Mouse (Mus musculus): ENCODE data around the gene Khdc4. TPM values are rescaled to one million over a fixed set of nuclear protein-coding genes. Genes with fewer than 3 reads are reported as not detected.

Gene Khdc4
- polyA plus RNA-seq, 1 experiment from 2014 or later = 75.8 TPM

DNA sequence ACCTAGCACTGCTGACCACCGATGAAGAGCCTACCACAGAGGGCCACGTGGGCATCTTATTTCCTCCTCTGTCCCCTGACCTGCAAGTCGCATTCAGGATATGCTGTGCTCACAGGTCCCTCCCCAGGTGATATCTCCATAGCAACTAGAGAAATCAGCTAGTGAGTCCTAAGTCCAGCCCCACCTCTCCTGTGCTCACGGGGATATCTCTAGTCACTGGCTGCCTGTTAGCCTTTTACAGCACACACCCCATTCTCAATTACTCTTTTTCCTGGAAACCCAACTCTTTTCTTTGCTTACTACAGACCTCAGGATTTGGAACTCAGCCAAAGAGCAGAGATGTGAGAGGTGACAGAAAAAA lies 61.2 kb downstream of the Khdc4 start:
- peak; percentile 98 for ATAC-seq
- no peaks in the 10 kb centered on the region for H3K36me3 ChIP-seq
- no peak overlapping the region for H3K4me2 ChIP-seq (replicated peaks)
- H3K27me3 ChIP-seq (replicated peaks) = no peaks in the 10 kb centered on the region
- no peak overlapping the region for H3K4me3 ChIP-seq (replicated peaks)
- no peaks in the 10 kb centered on the region for H3K9me3 ChIP-seq
- peak overlapping the region; percentile 77 for H3K27ac ChIP-seq
- WGBS = 68% methylated on average over 4 of the region's 4 CpGs
- no peaks in the 10 kb centered on the region for H3K4me1 ChIP-seq (replicated peaks)
- H3K9ac ChIP-seq = no peak overlapping the region

DNA sequence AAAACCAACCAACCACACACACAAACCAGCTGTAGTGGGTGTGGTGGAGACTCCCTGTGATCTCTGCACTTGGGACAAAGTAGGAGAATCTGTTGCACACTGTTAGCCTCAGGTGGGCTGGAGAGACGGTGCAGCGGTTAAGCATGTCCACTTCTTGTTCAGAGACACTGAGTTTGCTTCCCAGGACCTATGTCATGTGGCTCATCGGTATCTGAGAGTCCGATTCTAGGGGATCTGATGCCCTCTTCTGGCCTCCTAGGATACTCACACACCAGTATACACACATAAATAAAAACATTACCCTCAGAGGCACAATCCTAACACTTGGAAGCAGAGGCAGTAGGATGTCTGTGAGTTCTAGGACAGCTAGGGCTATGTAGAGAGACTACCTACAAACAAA lies 68.7 kb downstream of the Khdc4 start:
- Histone ChIP-seq H3K4me3 (replicated peaks) (no peak overlapping the region), H3K9me3 (no peaks in the 10 kb centered on the region), H3K4me2 (replicated peaks) (no peak overlapping the region), H3K27me3 (replicated peaks) (no peaks in the 10 kb centered on the region), H3K9ac (no peak overlapping the region), H3K27ac (no peak overlapping the region), H3K36me3 (no peaks in the 10 kb centered on the region), H3K4me1 (replicated peaks) (peaks cover 19% of the 10 kb centered on the region)
- 68% methylated on average over 4 of the region's 4 CpGs for WGBS
- peak; percentile 48; the same call in 1 of the 2 replicates for ATAC-seq

DNA sequence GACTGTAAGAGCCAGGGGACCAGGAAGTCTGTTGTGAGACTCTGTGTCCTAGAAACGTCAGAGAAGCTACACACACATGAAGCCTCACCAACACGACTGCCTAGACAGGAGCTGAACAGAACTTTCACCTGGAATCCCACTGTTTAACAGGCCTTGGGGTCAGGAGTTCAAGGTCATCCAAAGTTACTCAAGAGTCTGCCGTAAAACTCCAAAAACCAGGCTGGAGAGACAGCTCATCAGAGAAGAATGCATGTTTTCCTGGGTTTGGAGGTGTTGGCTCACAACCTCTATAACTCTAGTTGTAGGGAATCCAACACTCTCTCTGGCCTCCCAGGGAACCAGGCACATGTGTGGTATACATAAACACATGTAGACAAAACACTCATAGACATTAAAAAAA lies 69.9 kb downstream of the Khdc4 start:
- Histone ChIP-seq H3K9ac (no peak overlapping the region), H3K4me1 (replicated peaks) (peaks cover 19% of the 10 kb centered on the region), H3K27me3 (replicated peaks) (no peaks in the 10 kb centered on the region), H3K4me3 (replicated peaks) (no peak overlapping the region), H3K36me3 (no peaks in the 10 kb centered on the region), H3K27ac (no peak overlapping the region), H3K4me2 (replicated peaks) (no peak overlapping the region), H3K9me3 (no peaks in the 10 kb centered on the region)
- no peak for ATAC-seq
- WGBS = 38% methylated on average over 3 of the region's 3 CpGs

DNA sequence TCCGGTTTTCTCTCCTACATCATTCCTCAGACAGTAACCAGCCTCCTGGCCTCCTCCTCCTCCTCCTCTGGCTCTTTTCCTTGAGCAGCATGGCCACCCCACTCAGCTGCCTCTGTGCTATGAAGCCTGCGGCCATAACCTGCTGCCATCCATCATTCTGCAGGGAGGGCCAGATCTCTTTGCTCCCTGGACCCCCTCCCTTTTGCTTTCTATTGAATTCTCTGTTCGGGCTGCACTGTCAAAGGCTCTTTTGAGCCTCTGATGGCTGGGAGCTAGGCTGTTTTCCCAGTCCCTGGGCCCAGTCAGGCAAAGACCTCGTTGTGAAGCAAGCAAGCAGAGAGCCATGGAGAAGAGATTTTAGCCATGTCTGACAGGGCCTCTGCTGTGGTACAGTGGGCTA lies 70.7 kb downstream of the Khdc4 start:
- no peaks in the 10 kb centered on the region for H3K27me3 ChIP-seq (replicated peaks)
- no peaks in the 10 kb centered on the region for H3K36me3 ChIP-seq
- no peaks in the 10 kb centered on the region for H3K9me3 ChIP-seq
- H3K4me3 ChIP-seq (replicated peaks) = no peak overlapping the region
- no peak overlapping the region for H3K9ac ChIP-seq
- ATAC-seq = peak; percentile 44
- peaks cover 19% of the 10 kb centered on the region for H3K4me1 ChIP-seq (replicated peaks)
- H3K27ac ChIP-seq = peak overlapping the region; percentile 3
- no peak overlapping the region for H3K4me2 ChIP-seq (replicated peaks)
- whole genome bisulfite sequencing = 34% methylated on average over 4 of the region's 4 CpGs

DNA sequence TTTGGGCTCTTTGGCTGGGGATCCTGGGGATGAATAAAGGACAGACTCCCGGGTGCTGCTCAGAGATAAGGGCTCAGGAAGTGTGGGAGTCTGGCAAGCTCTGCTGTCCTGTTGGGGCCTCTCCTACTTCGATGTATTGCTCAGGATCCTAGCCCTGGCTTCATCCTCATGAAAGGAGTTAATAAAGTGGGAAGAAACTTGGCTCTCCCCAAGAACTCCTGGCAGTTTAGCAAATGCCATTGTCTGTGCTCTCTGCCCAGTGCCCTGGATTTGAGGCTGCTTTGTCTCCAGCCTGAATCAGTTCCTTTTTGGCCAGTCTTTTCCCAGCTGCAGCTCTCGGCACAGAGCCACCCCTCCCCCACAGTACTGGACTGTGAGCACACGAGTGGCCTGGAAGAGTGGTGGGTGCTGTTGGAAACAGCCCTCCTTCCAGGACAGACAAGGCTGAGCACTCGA lies 72.5 kb downstream of the Khdc4 start:
- peaks cover 19% of the 10 kb centered on the region for H3K4me1 ChIP-seq (replicated peaks)
- H3K4me2 ChIP-seq (replicated peaks) = 0 out of 2 replicates have a peak overlapping the region, but pooled peaks have one; percentile 17
- H3K27me3 ChIP-seq (replicated peaks) = no peaks in the 10 kb centered on the region
- peak overlapping the region; percentile 74 for H3K27ac ChIP-seq
- no peaks in the 10 kb centered on the region for H3K9me3 ChIP-seq
- H3K36me3 ChIP-seq = no peaks in the 10 kb centered on the region
- no peak overlapping the region for H3K4me3 ChIP-seq (replicated peaks)
- H3K9ac ChIP-seq = no peak overlapping the region
- ATAC-seq = peak; percentile 50
- WGBS = 13% methylated on average over 5 of the region's 5 CpGs

DNA sequence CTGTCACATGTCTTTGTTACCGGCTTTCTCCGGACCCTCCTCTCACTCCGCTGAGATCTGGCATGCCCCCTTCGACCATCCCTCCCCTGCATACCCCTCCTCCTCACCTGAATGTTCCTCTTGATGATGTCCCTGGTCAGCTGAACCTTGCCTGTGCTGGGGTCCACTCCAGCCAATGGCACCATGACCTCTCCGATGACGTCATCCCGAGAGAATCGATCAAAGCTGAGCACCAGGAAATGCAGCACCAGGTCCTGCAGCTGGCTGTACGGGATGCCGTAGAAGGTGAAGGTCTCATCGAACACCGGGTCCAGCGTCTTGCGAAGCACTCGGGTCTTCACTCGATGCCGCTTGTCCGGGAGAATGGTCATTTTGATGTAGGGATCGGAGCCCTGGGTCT lies 76.0 kb downstream of the Khdc4 start:
- no peaks in the 10 kb centered on the region for H3K27me3 ChIP-seq (replicated peaks)
- no peak for ATAC-seq

GRCm38 (mm10) chr3:88762401-88762831 lies 76.8 kb downstream of the Khdc4 start:
- no peaks in the 10 kb centered on the region for H3K27me3 ChIP-seq (replicated peaks)
- H3K9me3 ChIP-seq = no peaks in the 10 kb centered on the region
- H3K4me2 ChIP-seq (replicated peaks) = no peak overlapping the region
- peaks cover 11% of the 10 kb centered on the region for H3K4me1 ChIP-seq (replicated peaks)
- H3K36me3 ChIP-seq = no peaks in the 10 kb centered on the region
- H3K4me3 ChIP-seq (replicated peaks) = no peak overlapping the region
- ATAC-seq = no peak
- no peak overlapping the region for H3K27ac ChIP-seq
- H3K9ac ChIP-seq = no peak overlapping the region
- 62% methylated on average over 6 of the region's 6 CpGs for WGBS

More for the DNA sequence above, 76.0 kb downstream of the Khdc4 start:
- Histone ChIP-seq H3K9me3 (no peaks in the 10 kb centered on the region), H3K4me3 (replicated peaks) (no peak overlapping the region), H3K9ac (no peak overlapping the region), H3K36me3 (no peaks in the 10 kb centered on the region), H3K27ac (no peak overlapping the region), H3K4me1 (replicated peaks) (peaks cover 11% of the 10 kb centered on the region), H3K4me2 (replicated peaks) (no peak overlapping the region)
- WGBS = 92% methylated on average over 19 of the region's 19 CpGs

Other genes with a start within 250 kb of the Khdc4 start
- 30.9 and 39.2 TPM in 2 replicates for gene Sema4a, start 224.6 kb upstream of the Khdc4 start, polyA plus RNA-seq (2015; fragmentation: Nextera tagmentation; extraction: Ambion mirVana)
- gene Lmna, start 175.8 kb upstream of the Khdc4 start, polyA plus RNA-seq (2015; fragmentation: Nextera tagmentation; extraction: Ambion mirVana) = 120 TPM in 2 replicates
- gene Mex3a, start 153.4 kb upstream of the Khdc4 start, polyA plus RNA-seq (2015; fragmentation: Nextera tagmentation; extraction: Ambion mirVana) = 9.6 and 11.2 TPM in 2 replicates
- gene Rab25, start 137.5 kb upstream of the Khdc4 start, polyA plus RNA-seq (2015; fragmentation: Nextera tagmentation; extraction: Ambion mirVana) = 75.2 and 89.8 TPM in 2 replicates
- gene Lamtor2, start 132.7 kb upstream of the Khdc4 start, polyA plus RNA-seq (2015; fragmentation: Nextera tagmentation; extraction: Ambion mirVana) = 188 and 231 TPM in 2 replicates
- 43.6 and 43.7 TPM in 2 replicates for gene Ubqln4, start 132.0 kb upstream of the Khdc4 start, polyA plus RNA-seq (2015; fragmentation: Nextera tagmentation; extraction: Ambion mirVana)
- gene Ssr2, start 109.9 kb upstream of the Khdc4 start, polyA plus RNA-seq (2015; fragmentation: Nextera tagmentation; extraction: Ambion mirVana) = 338 and 390 TPM in 2 replicates
- gene Arhgef2, start 79.8 kb upstream of the Khdc4 start, polyA plus RNA-seq (2015; fragmentation: Nextera tagmentation; extraction: Ambion mirVana) = 60.4 and 61.2 TPM in 2 replicates
- not detected in 2 replicates for gene Rxfp4, start 32.7 kb upstream of the Khdc4 start, polyA plus RNA-seq (2015; fragmentation: Nextera tagmentation; extraction: Ambion mirVana)
- 44.9 and 52.7 TPM in 2 replicates for gene Rit1, start 31.0 kb downstream of the Khdc4 start, polyA plus RNA-seq (2015; fragmentation: Nextera tagmentation; extraction: Ambion mirVana)
- 20.3 and 22.2 TPM in 2 replicates for gene Syt11, start 89.4 kb downstream of the Khdc4 start, polyA plus RNA-seq (2015; fragmentation: Nextera tagmentation; extraction: Ambion mirVana)
- gene Gon4l, start 149.4 kb downstream of the Khdc4 start, polyA plus RNA-seq (2015; fragmentation: Nextera tagmentation; extraction: Ambion mirVana) = 7.7 and 7.9 TPM in 2 replicates
- 42.9 and 47.5 TPM in 2 replicates for gene Msto1, start 228.2 kb downstream of the Khdc4 start, polyA plus RNA-seq (2015; fragmentation: Nextera tagmentation; extraction: Ambion mirVana)